Mouse (Mus musculus) midbrain, embryonic 12.5 days (tissue): ENCODE results near the gene P3h2. TPM values are rescaled to one million over a fixed set of nuclear protein-coding genes. Genes with fewer than 3 reads are reported as not detected.

Source experiments
- ATAC-seq: fragments of 200-750 bp; cut with Nextera tagmentation; 2 replicates; pipeline ENCODE4 v1.8.0; 2017; ENCODE audit warnings: low read depth, moderate TSS enrichment, moderate library complexity; ENCODE audit not compliant: low FRiP score
- H3K27ac ChIP-seq: fragments of 300-500 bp; sonication (generic); replicated peaks from 2 replicates; pipeline ENCODE4 v1.5.1; 2016; ENCODE audit warnings: mild to moderate bottlenecking
- H3K27me3 ChIP-seq: fragments of 300-500 bp; sonication (generic); 2 replicates; pipeline ENCODE4 v1.6.1; 2016; ENCODE audit warnings: mild to moderate bottlenecking
- H3K36me3 ChIP-seq: fragments of 300-500 bp; sonication (generic); 2 replicates; pipeline ENCODE4 v1.6.1; 2016
- H3K4me1 ChIP-seq: fragments of 300-500 bp; sonication (generic); 2 replicates; pipeline ENCODE4 v1.6.1; 2016
- H3K4me2 ChIP-seq: fragments of 300-500 bp; sonication (generic); replicated peaks from 2 replicates; pipeline ENCODE4 v1.6.1; 2016; ENCODE audit warnings: mild to moderate bottlenecking, moderate library complexity
- H3K4me3 ChIP-seq: fragments of 300-500 bp; sonication (generic); 2 replicates; pipeline ENCODE4 v1.5.1; 2016; ENCODE audit warnings: mild to moderate bottlenecking
- H3K9ac ChIP-seq: fragments of 300-500 bp; sonication (generic); replicated peaks from 2 replicates; pipeline ENCODE4 v1.6.1; 2016; ENCODE audit warnings: mild to moderate bottlenecking, moderate library complexity
- H3K9me3 ChIP-seq: fragments of 300-500 bp; sonication (generic); 2 replicates; pipeline ENCODE4 v1.6.1; 2016; ENCODE audit warnings: mild to moderate bottlenecking
- WGBS: fragments of 180-500 bp; shearing (Covaris S2); methylation state at CpG from one replicate; pipeline ENCODE4 v1.1.7; 2016; 5-methylcytosine and 5-hydroxymethylcytosine counted together
- polyA plus RNA-seq: library from polyadenylated mRNA; unstranded; fragments of >200 nt; fragmentation: Nextera tagmentation; extraction: Ambion mirVana; gene quantifications from 2 replicates; pipeline ENCODE4 v1.2.1, GENCODE M21; 2016

The P3h2 gene
- 0.79 and 1.4 TPM in 2 replicates for polyA plus RNA-seq

DNA sequence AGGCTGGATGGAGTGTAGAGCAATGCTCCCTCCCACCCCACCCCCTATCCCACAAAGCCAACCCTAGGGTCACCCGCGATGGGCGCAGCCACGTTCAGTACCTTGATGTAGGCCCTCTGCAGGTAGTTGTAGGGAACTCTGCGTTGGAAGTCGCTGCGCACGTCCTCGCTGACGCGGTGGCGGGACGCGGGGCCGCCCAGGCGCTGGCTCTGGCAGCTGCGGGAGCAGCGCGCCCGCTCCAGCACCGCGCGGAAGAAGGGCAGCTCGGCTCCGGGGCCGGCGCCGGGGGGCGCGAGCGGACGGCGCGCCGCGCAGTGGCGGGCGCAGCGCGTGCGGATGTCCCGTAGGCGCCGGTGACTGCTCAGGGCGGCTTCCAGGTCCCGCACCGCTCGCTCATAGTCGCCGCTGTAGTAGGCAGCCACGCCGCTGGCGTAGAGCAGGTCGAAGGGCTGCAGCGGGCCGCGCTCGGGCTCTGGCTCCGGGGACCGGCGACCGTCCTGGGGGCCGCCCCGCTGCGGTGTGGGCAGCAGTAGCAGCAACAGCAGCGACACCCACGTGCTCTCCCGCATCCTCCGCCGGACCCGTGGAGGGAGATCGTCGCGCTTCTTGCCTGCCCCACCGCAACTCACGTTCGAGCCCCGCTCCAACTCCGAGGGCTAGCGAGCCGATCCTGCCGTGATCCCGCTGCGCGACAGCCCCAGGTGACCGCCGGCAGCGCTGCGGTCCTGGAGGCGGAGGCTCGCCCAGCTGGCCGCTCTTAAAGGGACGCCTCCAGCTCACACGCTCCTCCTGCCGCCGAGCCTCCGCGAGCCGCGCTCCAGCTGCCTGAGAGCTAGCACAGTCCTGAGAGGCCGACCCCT is at the start of gene P3h2:
Gene P3h2, minus strand, starts transcription at position 670 of the 860 bp plus-strand sequence.
- Histone ChIP-seq H3K27me3 (peaks cover 30% of the 10 kb centered on the region), H3K4me3 (peak within 1 kb of the TSS; percentile 63), H3K27ac (0 out of 2 replicates have a peak within 1 kb of the TSS, but pooled peaks have one; percentile 10), H3K4me2 (peak within 1 kb of the TSS; percentile 72), H3K36me3 (no peaks in the 10 kb centered on the region), H3K9ac (peak within 1 kb of the TSS; percentile 40), H3K9me3 (no peaks in the 10 kb centered on the region), H3K4me1 (peaks cover 5% of the 10 kb centered on the region; the same call in 1 of the 2 replicates)
- ATAC-seq, result peak; percentile 94
- under 1% methylated on average over 73 of the region's 101 CpGs for WGBS

DNA sequence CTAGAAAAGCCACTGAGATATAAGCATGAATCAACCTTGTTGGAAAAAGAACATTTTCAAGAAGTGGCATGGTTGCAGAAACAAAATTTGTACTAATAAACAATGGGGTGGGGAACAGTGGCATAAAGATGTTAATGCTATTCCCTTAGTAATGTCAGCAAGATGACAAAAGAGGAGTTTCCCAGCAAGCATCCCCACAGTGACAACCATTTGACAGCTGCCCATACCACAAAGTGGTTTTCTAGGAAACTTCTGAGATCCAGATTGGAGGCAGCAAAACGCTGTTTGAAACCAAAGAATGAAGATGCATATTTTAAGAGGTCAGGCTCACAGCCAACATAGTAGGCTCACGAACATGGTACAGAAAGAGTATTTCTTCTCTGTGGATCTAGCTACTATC is 46.7 kb upstream of the P3h2 start:
- 89% methylated on average over 2 of the region's 2 CpGs for WGBS

DNA sequence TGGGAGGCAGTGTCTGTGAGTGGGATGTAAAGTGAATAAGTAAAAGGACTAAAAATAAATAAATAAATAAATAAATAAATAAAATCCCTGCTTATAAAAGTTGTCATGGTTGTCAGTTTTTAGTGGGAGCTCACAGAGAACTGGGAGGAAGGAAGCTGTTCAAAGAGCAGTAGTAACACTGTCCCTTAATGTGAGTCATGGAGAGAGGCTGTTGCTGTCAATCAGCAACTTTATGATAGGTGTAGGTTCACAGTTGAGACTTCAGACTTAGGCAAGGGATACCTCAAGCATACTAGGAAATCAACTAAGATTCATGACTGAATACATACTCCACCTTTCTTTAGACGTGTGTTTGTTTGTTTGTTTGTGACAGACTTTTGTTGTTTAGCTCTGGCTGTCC is 45.4 kb upstream of the P3h2 start:
- H3K9ac ChIP-seq, result no peak overlapping the region
- ATAC-seq, result no peak
- no peak overlapping the region for H3K4me3 ChIP-seq
- no peaks in the 10 kb centered on the region for H3K9me3 ChIP-seq
- no peak overlapping the region for H3K4me2 ChIP-seq
- no peaks in the 10 kb centered on the region for H3K27me3 ChIP-seq
- 69% methylated on average over 1 of the region's 1 CpGs for WGBS
- H3K36me3 ChIP-seq, result no peaks in the 10 kb centered on the region
- H3K4me1 ChIP-seq, result no peaks in the 10 kb centered on the region
- H3K27ac ChIP-seq, result no peak overlapping the region

More for the DNA sequence above, 46.7 kb upstream of the P3h2 start:
- Histone ChIP-seq H3K9me3 (no peaks in the 10 kb centered on the region), H3K27ac (no peak overlapping the region), H3K36me3 (no peaks in the 10 kb centered on the region), H3K27me3 (no peaks in the 10 kb centered on the region), H3K9ac (no peak overlapping the region), H3K4me2 (no peak overlapping the region), H3K4me1 (no peaks in the 10 kb centered on the region), H3K4me3 (no peak overlapping the region)
- no peak for ATAC-seq

DNA sequence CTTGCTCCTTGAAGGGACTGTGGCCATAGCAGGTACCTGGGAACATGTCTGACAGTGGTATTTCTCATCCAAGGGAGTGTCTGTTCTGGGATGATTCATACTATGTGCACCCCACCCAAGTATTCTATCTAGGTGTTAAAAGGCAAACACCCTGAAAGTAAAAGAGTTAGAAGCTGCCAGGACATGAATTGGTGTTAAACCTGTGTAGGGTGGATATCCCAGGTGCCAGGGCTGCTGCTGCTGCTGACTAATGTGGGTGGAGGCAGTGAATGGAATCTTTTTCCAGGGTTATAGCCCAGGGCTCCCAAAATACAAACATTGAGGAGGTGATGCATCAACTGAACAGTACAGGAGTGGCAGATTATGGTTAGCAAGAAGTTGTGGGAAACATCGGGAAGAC is 41.3 kb upstream of the P3h2 start:
- H3K4me3 ChIP-seq, result no peak overlapping the region
- H3K36me3 ChIP-seq, result no peaks in the 10 kb centered on the region
- no peaks in the 10 kb centered on the region for H3K4me1 ChIP-seq
- H3K9ac ChIP-seq, result no peak overlapping the region
- H3K27ac ChIP-seq, result no peak overlapping the region
- no peak for ATAC-seq
- no peak overlapping the region for H3K4me2 ChIP-seq
- no peaks in the 10 kb centered on the region for H3K27me3 ChIP-seq
- 89% methylated on average over 1 of the region's 1 CpGs for WGBS
- H3K9me3 ChIP-seq, result no peaks in the 10 kb centered on the region

DNA sequence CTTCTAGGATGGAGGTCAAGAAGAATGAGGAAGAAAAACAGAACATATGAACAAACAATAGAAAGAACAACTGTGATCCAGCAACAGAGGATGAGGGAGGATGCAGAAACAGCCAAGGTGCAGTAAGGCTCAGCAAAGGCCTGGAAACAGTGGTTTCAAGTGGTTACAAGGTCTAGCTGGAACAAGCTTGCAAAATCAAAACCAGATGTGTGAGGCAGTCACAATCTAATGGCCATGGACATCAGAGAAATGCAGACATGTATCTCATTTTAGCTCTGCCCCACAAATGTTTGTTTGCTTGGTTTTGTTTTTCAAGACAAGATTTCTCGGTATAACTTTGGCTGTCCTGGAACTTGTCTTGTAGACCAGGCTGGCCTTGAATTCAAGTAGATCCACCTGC is 25.5 kb upstream of the P3h2 start:
- Histone ChIP-seq H3K4me3 (no peak overlapping the region), H3K4me2 (no peak overlapping the region), H3K27me3 (no peaks in the 10 kb centered on the region), H3K27ac (no peak overlapping the region), H3K36me3 (no peaks in the 10 kb centered on the region), H3K9ac (no peak overlapping the region), H3K4me1 (no peaks in the 10 kb centered on the region), H3K9me3 (no peaks in the 10 kb centered on the region)
- WGBS, result 91% methylated on average over 1 of the region's 1 CpGs
- no peak for ATAC-seq

DNA sequence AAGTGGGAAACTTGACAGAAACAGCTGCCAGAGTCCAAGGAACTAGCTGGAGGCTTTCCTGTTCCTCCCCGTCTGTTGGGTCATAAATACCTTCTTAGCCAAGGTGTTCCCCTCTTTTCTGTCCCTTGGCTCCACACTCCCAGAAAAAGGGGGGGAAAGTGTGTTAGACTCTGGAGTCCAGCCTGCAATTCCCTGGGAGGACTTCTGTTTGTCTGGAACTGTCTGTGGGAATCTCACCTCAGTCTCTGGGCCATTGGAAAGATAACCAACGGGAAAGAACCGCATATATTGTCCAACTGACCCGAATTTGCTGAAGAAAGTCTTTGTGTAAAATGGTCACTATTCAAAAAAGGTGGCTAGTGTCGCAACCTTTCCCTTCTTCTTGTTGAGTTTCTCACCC is 1.0 kb upstream of the P3h2 start:
- H3K36me3 ChIP-seq, result no peaks in the 10 kb centered on the region
- ATAC-seq, result no peak
- 75% methylated on average over 5 of the region's 5 CpGs for WGBS
- H3K4me1 ChIP-seq, result peaks cover 5% of the 10 kb centered on the region; the same call in 1 of the 2 replicates
- H3K4me2 ChIP-seq, result no peak overlapping the region
- H3K27ac ChIP-seq, result no peak overlapping the region
- H3K4me3 ChIP-seq, result no peak overlapping the region
- H3K9ac ChIP-seq, result no peak overlapping the region
- H3K9me3 ChIP-seq, result no peaks in the 10 kb centered on the region
- peaks cover 30% of the 10 kb centered on the region for H3K27me3 ChIP-seq

DNA sequence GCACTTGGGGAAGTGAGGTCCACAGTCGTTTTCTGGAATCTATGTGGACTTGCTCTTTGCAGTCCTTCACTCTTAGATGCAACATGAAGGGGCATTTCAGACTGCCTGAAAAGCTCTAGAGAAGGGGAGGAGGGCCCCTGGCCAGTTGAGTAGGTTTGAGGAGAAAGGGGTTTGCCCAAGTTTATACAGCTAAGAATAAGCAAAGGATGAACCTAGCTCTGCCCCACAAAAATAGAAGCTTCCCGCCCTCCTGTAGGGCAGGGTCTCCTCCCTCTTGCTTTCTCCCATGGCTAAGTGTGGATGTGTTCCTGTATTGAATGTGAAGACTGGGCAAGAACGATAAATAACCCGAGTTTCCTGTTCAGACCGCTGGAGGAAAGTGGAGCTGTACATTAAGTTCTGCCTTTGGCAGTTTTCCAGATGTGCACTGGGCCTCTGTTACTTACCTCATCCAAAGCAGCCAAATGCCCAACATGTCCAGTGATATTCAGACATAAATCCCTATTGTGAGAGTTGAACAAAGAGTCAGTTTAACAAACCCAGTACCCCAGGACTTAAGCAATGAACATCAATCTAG is 545 bp upstream of the P3h2 start:
- no peaks in the 10 kb centered on the region for H3K36me3 ChIP-seq
- no peak overlapping the region for H3K27ac ChIP-seq
- H3K4me3 ChIP-seq, result peak overlapping the region; percentile 63
- 20% methylated on average over 5 of the region's 5 CpGs for WGBS
- H3K4me2 ChIP-seq, result peak overlapping the region; percentile 72
- H3K9me3 ChIP-seq, result no peaks in the 10 kb centered on the region
- H3K27me3 ChIP-seq, result peaks cover 30% of the 10 kb centered on the region
- ATAC-seq, result peak; percentile 7
- peaks cover 5% of the 10 kb centered on the region; the same call in 1 of the 2 replicates for H3K4me1 ChIP-seq
- peak overlapping the region; percentile 40; the same call in 1 of the 2 replicates for H3K9ac ChIP-seq

DNA sequence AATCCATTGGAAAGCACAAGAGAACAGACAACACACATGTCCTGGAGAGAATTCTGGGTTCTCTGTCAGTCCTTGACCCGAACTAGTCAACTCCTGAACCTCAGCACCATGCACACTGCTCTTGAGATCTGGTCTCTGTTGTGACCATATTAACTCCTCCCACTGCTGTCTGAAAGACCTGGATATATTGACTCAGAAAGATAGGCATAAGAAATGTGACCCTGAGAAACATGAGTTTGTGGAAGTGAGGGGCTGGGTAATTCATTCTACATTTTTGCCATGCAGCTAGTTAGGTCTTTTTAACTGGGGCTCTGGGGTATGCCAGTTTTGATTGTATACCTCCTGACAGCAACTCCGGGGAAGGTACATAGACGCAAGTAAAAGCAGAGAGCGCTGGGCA is 1.3 kb downstream of the P3h2 start:
- H3K9ac ChIP-seq, result no peak overlapping the region
- peaks cover 30% of the 10 kb centered on the region for H3K27me3 ChIP-seq
- peaks cover 5% of the 10 kb centered on the region; the same call in 1 of the 2 replicates for H3K4me1 ChIP-seq
- H3K4me2 ChIP-seq, result peak overlapping the region; percentile 72
- H3K4me3 ChIP-seq, result no peak overlapping the region
- H3K9me3 ChIP-seq, result no peaks in the 10 kb centered on the region
- 51% methylated on average over 4 of the region's 4 CpGs for WGBS
- H3K36me3 ChIP-seq, result no peaks in the 10 kb centered on the region
- no peak overlapping the region for H3K27ac ChIP-seq
- no peak for ATAC-seq

DNA sequence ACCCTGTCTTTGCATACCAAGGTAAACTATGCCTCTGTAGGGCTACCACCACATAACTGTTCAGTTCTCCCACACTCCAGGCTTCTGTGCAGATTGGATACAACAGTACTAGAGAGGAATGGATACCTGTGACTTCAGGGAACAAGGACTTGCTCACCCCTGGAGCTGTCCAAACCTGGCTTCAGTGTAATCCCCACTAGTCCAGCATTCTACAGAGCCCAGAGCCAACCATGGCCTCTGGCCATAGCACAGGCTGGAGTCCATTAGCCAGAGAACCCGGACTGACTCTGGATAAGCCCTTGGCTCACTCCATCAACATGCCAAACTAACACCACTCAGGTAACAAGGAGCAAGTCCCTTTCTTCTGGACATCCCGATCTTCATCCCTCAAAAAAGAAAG is 2.7 kb downstream of the P3h2 start:
- no peak overlapping the region for H3K27ac ChIP-seq
- peaks cover 30% of the 10 kb centered on the region for H3K27me3 ChIP-seq
- ATAC-seq, result no peak
- WGBS, result 72% methylated on average over 2 of the region's 2 CpGs
- peaks cover 5% of the 10 kb centered on the region; the same call in 1 of the 2 replicates for H3K4me1 ChIP-seq
- no peak overlapping the region for H3K4me2 ChIP-seq
- no peaks in the 10 kb centered on the region for H3K9me3 ChIP-seq
- H3K36me3 ChIP-seq, result no peaks in the 10 kb centered on the region
- H3K4me3 ChIP-seq, result no peak overlapping the region
- no peak overlapping the region for H3K9ac ChIP-seq

DNA sequence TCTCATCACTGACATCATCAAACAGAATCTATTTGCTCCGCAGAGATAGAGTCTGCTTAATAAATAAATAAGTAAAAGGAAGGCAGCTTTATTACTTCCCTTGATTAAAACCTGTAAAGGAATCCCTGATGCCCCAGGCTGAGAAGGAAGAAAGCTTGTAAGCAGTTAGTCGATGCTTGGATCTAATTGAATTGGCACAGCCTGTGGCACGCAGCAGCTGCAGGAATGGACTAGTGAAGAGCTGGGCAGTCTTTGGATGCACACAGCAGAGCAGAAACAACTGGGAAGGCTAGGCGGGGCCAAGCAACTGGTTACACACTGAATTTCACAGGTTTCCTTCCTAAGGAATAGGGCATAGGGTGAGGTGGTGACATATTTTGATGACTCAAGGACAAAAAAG is 5.4 kb downstream of the P3h2 start:
- no peak for ATAC-seq

DNA sequence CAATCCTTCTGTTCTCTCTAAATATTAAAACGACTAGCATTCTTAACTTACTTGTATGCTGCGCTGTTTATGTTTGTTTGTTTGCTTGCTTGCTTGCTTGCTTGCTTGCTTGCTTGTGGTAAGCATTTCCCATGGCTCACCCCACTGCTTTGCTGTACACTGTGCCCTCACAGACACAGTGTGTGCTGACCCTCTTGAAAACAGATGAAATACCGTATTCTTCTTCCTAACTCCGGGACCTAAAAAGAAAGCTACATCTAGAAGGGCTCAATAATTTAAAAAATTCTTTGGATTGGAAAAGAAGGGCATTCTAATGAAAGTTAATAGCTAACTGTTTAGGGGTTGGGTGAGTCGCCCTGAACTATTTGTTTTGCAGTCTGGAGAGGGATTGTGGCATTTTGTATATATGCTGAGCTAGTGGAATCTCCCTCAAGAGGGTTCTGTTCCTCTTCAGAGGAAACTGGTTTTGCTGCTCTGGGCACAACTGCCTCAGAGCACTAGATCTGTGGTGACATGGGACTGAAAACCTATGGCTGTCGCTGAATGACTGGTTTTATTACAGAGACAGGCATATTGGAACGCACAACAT is 9.8 kb downstream of the P3h2 start:
- no peaks in the 10 kb centered on the region for H3K27me3 ChIP-seq
- H3K36me3 ChIP-seq, result no peaks in the 10 kb centered on the region
- no peak for ATAC-seq
- no peaks in the 10 kb centered on the region for H3K4me1 ChIP-seq
- H3K27ac ChIP-seq, result no peak overlapping the region
- no peak overlapping the region for H3K9ac ChIP-seq
- H3K4me2 ChIP-seq, result no peak overlapping the region
- no peaks in the 10 kb centered on the region for H3K9me3 ChIP-seq
- H3K4me3 ChIP-seq, result no peak overlapping the region
- WGBS, result 79% methylated on average over 7 of the region's 7 CpGs

More for the DNA sequence above, 5.4 kb downstream of the P3h2 start:
- H3K9ac ChIP-seq, result no peak overlapping the region
- no peaks in the 10 kb centered on the region for H3K9me3 ChIP-seq
- peaks cover 21% of the 10 kb centered on the region for H3K27me3 ChIP-seq
- no peaks in the 10 kb centered on the region for H3K36me3 ChIP-seq
- 27% methylated on average over 4 of the region's 4 CpGs for WGBS
- H3K4me1 ChIP-seq, result no peaks in the 10 kb centered on the region
- H3K4me2 ChIP-seq, result no peak overlapping the region
- no peak overlapping the region for H3K4me3 ChIP-seq
- no peak overlapping the region for H3K27ac ChIP-seq

DNA sequence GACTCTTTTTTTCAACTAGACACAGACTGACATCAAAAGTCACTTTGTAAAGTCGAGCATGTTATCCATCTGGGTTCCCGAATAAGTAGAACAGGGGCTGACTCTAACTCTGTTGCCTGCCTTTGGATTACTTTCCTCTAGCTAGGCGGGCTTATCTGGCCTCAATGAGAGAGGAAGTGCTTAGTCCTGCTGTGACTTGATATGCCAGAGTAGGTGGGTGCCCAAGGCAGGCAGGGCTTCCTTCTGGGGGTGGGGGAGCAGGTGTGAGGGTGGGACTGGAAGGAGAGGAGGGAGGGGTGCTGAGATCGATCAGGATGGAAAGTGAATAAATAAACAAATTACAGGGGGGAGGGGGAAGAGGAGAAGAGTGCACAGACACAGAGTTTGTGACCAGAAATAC is 11.7 kb downstream of the P3h2 start:
- H3K27me3 ChIP-seq, result no peaks in the 10 kb centered on the region
- no peak overlapping the region for H3K4me2 ChIP-seq
- 79% methylated on average over 4 of the region's 4 CpGs for WGBS
- H3K9me3 ChIP-seq, result no peaks in the 10 kb centered on the region
- H3K27ac ChIP-seq, result no peak overlapping the region
- no peak overlapping the region for H3K4me3 ChIP-seq
- no peak overlapping the region for H3K9ac ChIP-seq
- no peaks in the 10 kb centered on the region for H3K4me1 ChIP-seq
- no peaks in the 10 kb centered on the region for H3K36me3 ChIP-seq
- no peak for ATAC-seq
